Mouse (Mus musculus): ENCODE measurements around the gene Gm36864. TPM values are rescaled to one million over a fixed set of nuclear protein-coding genes. Genes with fewer than 3 reads are reported as not detected.

Gene Gm36864
- polyA plus RNA-seq, 1 experiment from 2014 or later: not detected

DNA sequence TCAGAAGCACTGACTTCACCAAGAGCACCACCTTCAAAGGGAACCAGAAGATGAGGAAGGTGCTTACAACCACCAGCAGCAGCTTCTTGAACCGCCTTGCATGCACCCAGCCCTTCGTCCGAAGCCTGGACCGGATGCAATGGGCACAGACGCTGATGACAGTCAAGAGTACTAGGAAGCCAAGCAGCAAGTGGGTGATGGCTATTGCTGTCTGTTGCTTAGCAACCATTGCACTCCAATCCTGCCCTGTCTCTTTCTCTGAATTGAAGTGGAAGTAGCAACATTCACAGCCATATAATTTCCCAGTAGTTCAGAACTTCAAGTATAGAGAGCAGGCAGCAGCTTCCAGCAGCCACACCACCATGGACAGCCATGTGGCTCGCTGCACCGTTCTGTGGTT, 45.6 kb downstream of the Gm36864 start:
- Histone ChIP-seq H3K4me3 (no peak overlapping the region), H3K27ac (no peak overlapping the region), H3K4me1 (peaks cover 7% of the 10 kb centered on the region; the same call in 1 of the 2 replicates), H3K9ac (no peak overlapping the region; the same call in 1 of the 2 replicates), H3K27me3 (no peaks in the 10 kb centered on the region), H3K36me3 (ENCODE audit: poor library complexity, severe bottlenecking) (no peaks in the 10 kb centered on the region), H3K4me2 (no peak overlapping the region), H3K9me3 (replicated peaks) (no peaks in the 10 kb centered on the region)
- ATAC-seq: no peak
- 65% methylated on average over 7 of the region's 7 CpGs for WGBS

DNA sequence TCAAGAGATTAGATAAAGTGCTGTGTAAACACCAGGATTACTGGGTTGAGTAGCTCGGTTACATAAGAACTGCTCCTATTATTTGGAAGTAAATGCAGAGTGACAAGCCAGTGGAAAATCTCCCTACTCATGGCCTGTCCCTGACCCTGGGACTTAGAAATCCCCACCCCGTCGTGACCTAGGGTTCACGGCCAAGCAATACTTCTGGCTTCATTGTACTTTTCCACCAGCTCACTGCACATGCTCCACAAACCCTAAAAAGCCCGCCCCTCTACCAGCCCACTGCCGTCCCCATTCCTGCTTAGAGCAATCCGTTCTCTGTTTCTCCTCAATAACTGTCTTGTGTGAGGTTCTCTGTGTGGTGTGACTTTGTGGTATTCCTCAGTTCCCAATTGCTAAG, 51.8 kb downstream of the Gm36864 start:
- no peak for ATAC-seq
- H3K4me1 ChIP-seq: no peaks in the 10 kb centered on the region
- 73% methylated on average over 7 of the region's 7 CpGs for WGBS

DNA sequence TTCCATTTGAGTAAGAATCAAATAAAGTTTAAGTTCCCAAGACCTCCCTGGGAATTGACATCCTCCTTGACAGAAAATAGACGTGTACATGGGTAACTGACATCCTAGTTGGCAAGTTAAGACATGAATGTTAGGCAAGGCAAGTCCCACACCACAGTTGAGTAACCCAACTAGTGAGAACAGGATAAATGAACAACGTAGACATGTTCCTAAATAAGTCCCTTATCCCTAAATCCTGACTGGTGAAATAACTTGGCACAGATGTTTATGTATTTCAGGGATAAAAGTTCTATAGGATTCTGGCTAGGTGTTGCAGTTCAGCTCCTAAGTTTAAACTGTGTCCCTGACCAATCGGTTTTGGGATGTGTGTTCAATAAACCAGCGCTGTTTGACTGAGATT, 55.0 kb downstream of the Gm36864 start:
- H3K27me3 ChIP-seq: 0 out of 2 replicates have a peak, but pooled peaks cover 3% of the 10 kb centered on the region
- ATAC-seq: no peak
- H3K36me3 ChIP-seq (ENCODE audit: poor library complexity, severe bottlenecking): no peaks in the 10 kb centered on the region
- H3K9ac ChIP-seq: no peak overlapping the region
- H3K4me1 ChIP-seq: no peaks in the 10 kb centered on the region
- H3K27ac ChIP-seq: no peak overlapping the region
- no peaks in the 10 kb centered on the region for H3K9me3 ChIP-seq (replicated peaks)
- 78% methylated on average over 4 of the region's 4 CpGs for WGBS
- no peak overlapping the region for H3K4me3 ChIP-seq
- H3K4me2 ChIP-seq: no peak overlapping the region

More for the DNA sequence above, 51.8 kb downstream of the Gm36864 start:
- H3K4me2 ChIP-seq: no peak overlapping the region
- H3K9ac ChIP-seq: no peak overlapping the region
- H3K27me3 ChIP-seq: 0 out of 2 replicates have a peak, but pooled peaks cover 3% of the 10 kb centered on the region
- H3K4me3 ChIP-seq: no peak overlapping the region
- H3K36me3 ChIP-seq (ENCODE audit: poor library complexity, severe bottlenecking): no peaks in the 10 kb centered on the region
- H3K9me3 ChIP-seq (replicated peaks): no peaks in the 10 kb centered on the region
- H3K27ac ChIP-seq: no peak overlapping the region

DNA sequence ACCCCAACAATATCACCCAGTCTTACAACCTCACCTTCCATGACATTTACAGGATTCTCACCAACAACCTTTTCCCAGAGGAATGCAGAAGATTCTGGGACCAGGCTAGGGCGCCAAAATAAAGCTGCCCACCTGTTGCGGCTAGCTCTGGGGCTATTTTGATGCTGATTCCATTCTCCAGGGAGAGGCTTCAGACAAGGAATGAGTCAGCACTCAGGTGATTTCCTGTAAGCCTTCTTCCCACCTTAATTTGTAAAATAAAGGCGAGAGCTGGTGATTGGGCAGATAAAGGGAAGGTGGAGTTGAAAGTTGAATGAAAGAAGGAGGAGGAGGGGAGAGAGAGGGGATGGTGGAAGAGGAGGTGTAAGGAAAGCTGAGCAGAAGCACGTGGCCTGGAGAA, 55.4 kb downstream of the Gm36864 start:
- Histone ChIP-seq H3K27me3 (0 out of 2 replicates have a peak, but pooled peaks cover 3% of the 10 kb centered on the region), H3K27ac (no peak overlapping the region), H3K9me3 (replicated peaks) (no peaks in the 10 kb centered on the region), H3K4me3 (no peak overlapping the region), H3K4me1 (no peaks in the 10 kb centered on the region), H3K9ac (no peak overlapping the region), H3K4me2 (no peak overlapping the region), H3K36me3 (ENCODE audit: poor library complexity, severe bottlenecking) (no peaks in the 10 kb centered on the region)
- WGBS: 57% methylated on average over 4 of the region's 4 CpGs
- no peak for ATAC-seq

Other genes starting within 250 kb of the Gm36864 start
- not detected in 2 replicates for gene Klk1b11, start 240.3 kb upstream of the Gm36864 start, polyA plus RNA-seq (2015; fragmentation: Nextera tagmentation; extraction: Ambion mirVana)
- gene Klk1b26, start 224.0 kb upstream of the Gm36864 start, polyA plus RNA-seq (2015; fragmentation: Nextera tagmentation; extraction: Ambion mirVana): not detected in 2 replicates
- gene Klk1b27, start 183.9 kb upstream of the Gm36864 start, polyA plus RNA-seq (2015; fragmentation: Nextera tagmentation; extraction: Ambion mirVana): not detected in 2 replicates
- gene Klk1b21, start 133.8 kb upstream of the Gm36864 start, polyA plus RNA-seq (2015; fragmentation: Nextera tagmentation; extraction: Ambion mirVana): not detected in 2 replicates
- not detected in 2 replicates for gene Klk1b22, start 123.5 kb upstream of the Gm36864 start, polyA plus RNA-seq (2015; fragmentation: Nextera tagmentation; extraction: Ambion mirVana)
- not detected in 2 replicates for gene Klk1b16, start 99.4 kb upstream of the Gm36864 start, polyA plus RNA-seq (2015; fragmentation: Nextera tagmentation; extraction: Ambion mirVana)
- gene Klk1b24, start 47.9 kb upstream of the Gm36864 start, polyA plus RNA-seq (2015; fragmentation: Nextera tagmentation; extraction: Ambion mirVana): not detected in 2 replicates
- gene Klk1b3, start 38.0 kb upstream of the Gm36864 start, polyA plus RNA-seq (2015; fragmentation: Nextera tagmentation; extraction: Ambion mirVana): not detected in 2 replicates
- gene Klk1b4, start 28.7 kb upstream of the Gm36864 start, polyA plus RNA-seq (2015; fragmentation: Nextera tagmentation; extraction: Ambion mirVana): not detected in 2 replicates
- not detected in 2 replicates for gene Klk1b5, start 20.2 kb upstream of the Gm36864 start, polyA plus RNA-seq (2015; fragmentation: Nextera tagmentation; extraction: Ambion mirVana)
- gene Klk1, start 10.8 kb upstream of the Gm36864 start, polyA plus RNA-seq (2015; fragmentation: Nextera tagmentation; extraction: Ambion mirVana): not detected in 2 replicates
- 1.3 and 1.4 TPM in 2 replicates for gene 1700028J19Rik, start 10.5 kb downstream of the Gm36864 start, polyA plus RNA-seq (2015; fragmentation: Nextera tagmentation; extraction: Ambion mirVana)
- 172 and 212 TPM in 2 replicates for gene 2410002F23Rik, start 10.5 kb downstream of the Gm36864 start, polyA plus RNA-seq (2015; fragmentation: Nextera tagmentation; extraction: Ambion mirVana)
- gene Acp4, start 21.2 kb downstream of the Gm36864 start, polyA plus RNA-seq (2015; fragmentation: Nextera tagmentation; extraction: Ambion mirVana): 0.14 and 0.21 TPM in 2 replicates
- gene Gm15517, start 25.3 kb downstream of the Gm36864 start, polyA plus RNA-seq (2015; fragmentation: Nextera tagmentation; extraction: Ambion mirVana): not detected in 2 replicates
- gene Clec11a, start 70.7 kb downstream of the Gm36864 start, polyA plus RNA-seq (2015; fragmentation: Nextera tagmentation; extraction: Ambion mirVana): 3.0 and 3.4 TPM in 2 replicates
- 13.2 and 15.1 TPM in 2 replicates for gene Shank1, start 74.1 kb downstream of the Gm36864 start, polyA plus RNA-seq (2015; fragmentation: Nextera tagmentation; extraction: Ambion mirVana)
- gene Syt3, start 147.9 kb downstream of the Gm36864 start, polyA plus RNA-seq (2015; fragmentation: Nextera tagmentation; extraction: Ambion mirVana): 10.1 and 10.6 TPM in 2 replicates
- 0.59 and 1.1 TPM in 2 replicates for gene 1700008O03Rik, start 149.6 kb downstream of the Gm36864 start, polyA plus RNA-seq (2015; fragmentation: Nextera tagmentation; extraction: Ambion mirVana)
- gene Lrrc4b, start 192.8 kb downstream of the Gm36864 start, polyA plus RNA-seq (2015; fragmentation: Nextera tagmentation; extraction: Ambion mirVana): 11.6 and 12.6 TPM in 2 replicates
- gene Aspdh, start 229.2 kb downstream of the Gm36864 start, polyA plus RNA-seq (2015; fragmentation: Nextera tagmentation; extraction: Ambion mirVana): 3.8 and 4.0 TPM in 2 replicates
- gene Josd2, start 231.8 kb downstream of the Gm36864 start, polyA plus RNA-seq (2015; fragmentation: Nextera tagmentation; extraction: Ambion mirVana): 49.0 and 56.1 TPM in 2 replicates

All from forebrain, embryonic 13.5 days (tissue).